Mouse (Mus musculus): ENCODE data around the gene Rbpms2.

DNA sequence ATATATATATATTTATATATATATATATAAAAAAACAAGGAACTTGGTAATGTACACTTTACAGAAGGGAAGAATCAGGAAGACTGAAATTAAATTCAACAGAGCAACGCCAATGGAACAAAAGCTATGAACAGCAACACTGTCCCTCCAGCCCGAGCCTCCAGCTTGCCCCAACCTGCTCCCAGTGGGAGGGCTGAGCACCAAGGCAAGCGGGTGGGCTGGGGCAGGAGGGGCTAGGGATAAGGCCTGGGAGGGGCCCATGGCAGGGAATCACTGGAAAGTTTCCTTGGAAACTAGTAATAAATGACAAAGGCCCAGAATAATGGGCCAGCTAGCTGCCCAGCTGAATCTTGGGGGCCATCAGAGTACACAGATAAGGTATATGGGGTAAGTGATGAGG lies 63.0 kb downstream of the Rbpms2 start:
- no peak for TF ChIP-seq MYOG (IDR thresholded peaks at IDR 0.05; ENCODE audit: control insufficient read depth in 1 of 3, insufficient read depth in 1 of 3, insufficient read length in 2 of 3, low read depth in 2 of 3)
- TF ChIP-seq POLR2AphosphoS2 (IDR thresholded peaks at IDR 0.05; ENCODE audit: insufficient read length, low read depth), result no peak
- no peak for TF ChIP-seq POLR2A (IDR thresholded peaks at IDR 0.05; ENCODE audit: insufficient read length, low read depth)

Measured in myocyte (in vitro differentiated cells).